Mouse (Mus musculus): ENCODE measurements around the gene Amotl1. TPM values are rescaled to one million over a fixed set of nuclear protein-coding genes. Genes with fewer than 3 reads are reported as not detected.

The Amotl1 gene
- total RNA-seq, 2 experiments from 2014 or later = 13.6 to 15.8 TPM

GRCm38 (mm10) chr9:14642251-14643021, 2.4 kb downstream of the Amotl1 start:
- DNase-seq (ENCODE audit: low spot score in 2 of 2) = no peak
- intact Hi-C loops (cut with DNase I) = no loop called here

- intact Hi-C loops (cut with DNase I) = no loop called here
- DNase-seq (ENCODE audit: low spot score in 2 of 2) = no peak
Measured at GRCm38 (mm10) chr9:14641310-14642067, 3.4 kb downstream of the Amotl1 start.

GRCm38 (mm10) chr9:14636244-14636643, 8.6 kb downstream of the Amotl1 start:
- intact Hi-C loops (cut with DNase I) = no loop called here
- DNase-seq (ENCODE audit: low spot score in 2 of 2) = no peak

- intact Hi-C loops (cut with DNase I) = no loop called here
- DNase-seq (ENCODE audit: low spot score in 2 of 2) = no peak
Measured at GRCm38 (mm10) chr9:14635551-14635950, 9.3 kb downstream of the Amotl1 start.

GRCm38 (mm10) chr9:14634155-14634554, 10.7 kb downstream of the Amotl1 start:
- peak; percentile 30 to 54 for DNase-seq (ENCODE audit: low spot score in 2 of 2)
- intact Hi-C loops (cut with DNase I) = no loop called here

GRCm38 (mm10) chr9:14632365-14633163, 12.3 kb downstream of the Amotl1 start:
- intact Hi-C loops (cut with DNase I) = no loop called here
- DNase-seq (ENCODE audit: low spot score in 2 of 2) = no peak

- DNase-seq (ENCODE audit: low spot score in 2 of 2) = no peak
- intact Hi-C loops (cut with DNase I) = no loop called here
Measured at GRCm38 (mm10) chr9:14631729-14632128, 13.1 kb downstream of the Amotl1 start.

- intact Hi-C loops (cut with DNase I) = no loop called here
- no peak for DNase-seq (ENCODE audit: low spot score in 2 of 2)
Measured at GRCm38 (mm10) chr9:14627525-14627924, 17.3 kb downstream of the Amotl1 start.

GRCm38 (mm10) chr9:14625961-14626360, 18.9 kb downstream of the Amotl1 start:
- no peak for DNase-seq (ENCODE audit: low spot score in 2 of 2)
- intact Hi-C loops (cut with DNase I) = no loop called here

GRCm38 (mm10) chr9:14625024-14625423, 19.8 kb downstream of the Amotl1 start:
- DNase-seq (ENCODE audit: low spot score in 2 of 2) = peak in 1 of 2 experiments; percentile 9
- intact Hi-C loops (cut with DNase I) = no loop called here

GRCm38 (mm10) chr9:14623928-14624327, 20.9 kb downstream of the Amotl1 start:
- intact Hi-C loops (cut with DNase I) = no loop called here

GRCm38 (mm10) chr9:14623250-14623649, 21.6 kb downstream of the Amotl1 start:
- intact Hi-C loops (cut with DNase I) = no loop called here
- no peak for DNase-seq (ENCODE audit: low spot score in 2 of 2)

More at GRCm38 (mm10) chr9:14623928-14624327, 20.9 kb downstream of the Amotl1 start:
- no peak for DNase-seq (ENCODE audit: low spot score in 2 of 2)

GRCm38 (mm10) chr9:14622848-14623247, 22.0 kb downstream of the Amotl1 start:
- DNase-seq (ENCODE audit: low spot score in 2 of 2) = no peak
- intact Hi-C loops (cut with DNase I) = no loop called here

GRCm38 (mm10) chr9:14620107-14620506, 24.7 kb downstream of the Amotl1 start:
- no peak for DNase-seq (ENCODE audit: low spot score in 2 of 2)
- intact Hi-C loops (cut with DNase I) = no loop called here

GRCm38 (mm10) chr9:14614931-14615880, 29.6 kb downstream of the Amotl1 start:
- DNase-seq (ENCODE audit: low spot score in 2 of 2) = peak; percentile 14 to 21
- intact Hi-C loops (cut with DNase I) = no loop called here

- intact Hi-C loops (cut with DNase I) = no loop called here
- peak; percentile 13 to 23 for DNase-seq (ENCODE audit: low spot score in 2 of 2)
Measured at GRCm38 (mm10) chr9:14614205-14614930, 30.5 kb downstream of the Amotl1 start.

- intact Hi-C loops (cut with DNase I) = no loop called here
- no peak for DNase-seq (ENCODE audit: low spot score in 2 of 2)
Measured at GRCm38 (mm10) chr9:14613308-14614204, 31.3 kb downstream of the Amotl1 start.

All from left cerebral cortex, postnatal 25 days (tissue).